Mouse (Mus musculus) kidney, embryonic 14.5 days (tissue): ENCODE data around the gene Fam135a. TPM values are rescaled to one million over a fixed set of nuclear protein-coding genes. Genes with fewer than 3 reads are reported as not detected.
"Not testable (repeated sequence)": the region's sequence is repeated elsewhere in the genome, so short reads cannot be mapped to it uniquely, and the experiment has no call there.

Source experiments
- ATAC-seq: fragments of 200-750 bp; cut with Nextera tagmentation; 2 replicates; pipeline ENCODE4 v1.8.0; 2017; ENCODE audit warnings: moderate number of reproducible peaks, mild to moderate bottlenecking, moderate TSS enrichment, moderate library complexity; ENCODE audit not compliant: low FRiP score, low TSS enrichment
- H3K27ac ChIP-seq: fragments of 300-500 bp; sonication (generic); 2 replicates; pipeline ENCODE4 v1.5.1; 2014; ENCODE audit warnings: low read depth, mild to moderate bottlenecking, low read length, moderate library complexity, mixed read lengths
- H3K27me3 ChIP-seq: fragments of 300-500 bp; sonication (generic); 2 replicates; pipeline ENCODE4 v1.6.1; 2014; ENCODE audit warnings: mild to moderate bottlenecking, low read length; ENCODE audit not compliant: control insufficient read depth, insufficient read depth
- H3K36me3 ChIP-seq: fragments of 300-500 bp; sonication (generic); 2 replicates; pipeline ENCODE4 v1.6.1; 2014; ENCODE audit warnings: low read length, mixed read lengths; ENCODE audit not compliant: control insufficient read depth, insufficient read depth
- H3K4me1 ChIP-seq: fragments of 300-500 bp; sonication (generic); 2 replicates; pipeline ENCODE4 v1.6.1; 2014; ENCODE audit warnings: low read length, mixed read lengths; ENCODE audit not compliant: control insufficient read depth, insufficient read depth
- H3K4me2 ChIP-seq: fragments of 300-500 bp; sonication (generic); replicated peaks from 2 replicates; pipeline ENCODE4 v1.6.1; 2014; ENCODE audit warnings: low read depth, mild to moderate bottlenecking, low read length
- H3K4me3 ChIP-seq: fragments of 300-500 bp; sonication (generic); 2 replicates; pipeline ENCODE4 v1.5.1; 2014; ENCODE audit warnings: mild to moderate bottlenecking, low read length
- H3K9ac ChIP-seq: fragments of 300-500 bp; sonication (generic); 2 replicates; pipeline ENCODE4 v1.6.1; 2014; ENCODE audit warnings: low read depth, mild to moderate bottlenecking, low read length, moderate library complexity
- H3K9me3 ChIP-seq: fragments of 300-500 bp; sonication (generic); 2 replicates; pipeline ENCODE4 v1.6.1; 2016; ENCODE audit warnings: low read length; ENCODE audit not compliant: control insufficient read depth
- WGBS: fragments of 180-500 bp; shearing (Covaris S2); extraction: QIAGEN DNeasy Blood & Tissue Kit; methylation state at CpG from one replicate; pipeline ENCODE4 v1.1.7; 2014; 5-methylcytosine and 5-hydroxymethylcytosine counted together
- polyA plus RNA-seq: library from polyadenylated mRNA; unstranded; fragments of >200 nt; fragmentation: Nextera tagmentation; extraction: Ambion mirVana; gene quantifications from 2 replicates; pipeline ENCODE4 v1.2.1, GENCODE M21; 2014

The Fam135a gene
- polyA plus RNA-seq, 1 experiment from 2014 or later = 32.1 TPM

GRCm38 (mm10) chr1:23997493-23997892 lies 102.6 kb downstream of the Fam135a start:
- Histone ChIP-seq H3K36me3 (peaks cover 7% of the 10 kb centered on the region; the same call in 1 of the 2 replicates), H3K9ac (no peak overlapping the region), H3K4me2 (no peak overlapping the region), H3K4me3 (no peak overlapping the region), H3K27me3 (no peaks in the 10 kb centered on the region), H3K4me1 (no peaks in the 10 kb centered on the region), H3K27ac (no peak overlapping the region), H3K9me3 (no peaks in the 10 kb centered on the region)
- 88% methylated on average over 3 of the region's 3 CpGs for WGBS
- ATAC-seq = no peak

GRCm38 (mm10) chr1:23995420-23995819 lies 104.7 kb downstream of the Fam135a start:
- Histone ChIP-seq H3K36me3 (peaks cover 3% of the 10 kb centered on the region; the same call in 1 of the 2 replicates), H3K27ac (no peak overlapping the region), H3K4me1 (no peaks in the 10 kb centered on the region), H3K27me3 (no peaks in the 10 kb centered on the region), H3K4me3 (no peak overlapping the region), H3K4me2 (no peak overlapping the region), H3K9me3 (no peaks in the 10 kb centered on the region), H3K9ac (no peak overlapping the region)
- ATAC-seq = no peak
- 91% methylated on average over 4 of the region's 4 CpGs for WGBS

- Histone ChIP-seq H3K9ac (no peak overlapping the region), H3K36me3 (no peaks in the 10 kb centered on the region), H3K4me2 (no peak overlapping the region), H3K27ac (no peak overlapping the region), H3K4me3 (no peak overlapping the region), H3K9me3 (no peaks in the 10 kb centered on the region), H3K27me3 (no peaks in the 10 kb centered on the region), H3K4me1 (no peaks in the 10 kb centered on the region)
- ATAC-seq = no peak
- 88% methylated on average over 3 of the region's 3 CpGs for WGBS
These were observed 117.0 kb downstream of the Fam135a start for GRCm38 (mm10) chr1:23983118-23983517.

GRCm38 (mm10) chr1:23978281-23978680 lies 121.9 kb downstream of the Fam135a start:
- Histone ChIP-seq H3K27me3 (no peaks in the 10 kb centered on the region), H3K9me3 (no peaks in the 10 kb centered on the region), H3K4me3 (no peak overlapping the region), H3K27ac (no peak overlapping the region), H3K4me1 (no peaks in the 10 kb centered on the region), H3K9ac (no peak overlapping the region), H3K36me3 (no peaks in the 10 kb centered on the region), H3K4me2 (no peak overlapping the region)
- no peak for ATAC-seq
- WGBS = 84% methylated on average over 6 of the region's 6 CpGs

- not testable (repeated sequence) for H3K27me3 ChIP-seq, H3K4me3 ChIP-seq, H3K36me3 ChIP-seq, H3K9me3 ChIP-seq, H3K4me1 ChIP-seq, H3K4me2 ChIP-seq, H3K27ac ChIP-seq, H3K9ac ChIP-seq, ATAC-seq
- WGBS = 94% methylated on average over 3 of the region's 4 CpGs
These were observed 129.0 kb downstream of the Fam135a start for GRCm38 (mm10) chr1:23971159-23971558.

- Histone ChIP-seq H3K36me3 (no peaks in the 10 kb centered on the region), H3K9ac (no peak overlapping the region), H3K27me3 (no peaks in the 10 kb centered on the region), H3K9me3 (no peaks in the 10 kb centered on the region), H3K4me2 (no peak overlapping the region), H3K27ac (no peak overlapping the region), H3K4me1 (no peaks in the 10 kb centered on the region), H3K4me3 (no peak overlapping the region)
- 83% methylated on average over 9 of the region's 9 CpGs for WGBS
- ATAC-seq = no peak
These were observed 132.0 kb downstream of the Fam135a start for GRCm38 (mm10) chr1:23968027-23968725.

- no peak overlapping the region for H3K27ac ChIP-seq
- H3K27me3 ChIP-seq = no peaks in the 10 kb centered on the region
- H3K4me1 ChIP-seq = no peaks in the 10 kb centered on the region
- H3K9ac ChIP-seq = no peak overlapping the region
- no peak overlapping the region for H3K4me3 ChIP-seq
- H3K9me3 ChIP-seq = no peaks in the 10 kb centered on the region
- 92% methylated on average over 1 of the region's 1 CpGs for WGBS
- no peak for ATAC-seq
- H3K4me2 ChIP-seq = no peak overlapping the region
- H3K36me3 ChIP-seq = no peaks in the 10 kb centered on the region
These were observed 133.9 kb downstream of the Fam135a start for GRCm38 (mm10) chr1:23966226-23966625.

Other genes starting within 250 kb of the Fam135a start
- 46.7 and 51.0 TPM in 2 replicates for gene Smap1, start 178.0 kb downstream of the Fam135a start, polyA plus RNA-seq
- 80.2 and 110 TPM in 2 replicates for gene Sdhaf4, start 94.7 kb downstream of the Fam135a start, polyA plus RNA-seq
- 4.6 and 6.4 TPM in 2 replicates for gene Col9a1, start 77.3 kb upstream of the Fam135a start, polyA plus RNA-seq